Mouse (Mus musculus): Measurements from ENCODE around the gene Rnf5. TPM values are rescaled to one million over a fixed set of nuclear protein-coding genes. Genes with fewer than 3 reads are reported as not detected.

Gene Rnf5
- polyA plus RNA-seq, 1 experiment, result 171 TPM

DNA sequence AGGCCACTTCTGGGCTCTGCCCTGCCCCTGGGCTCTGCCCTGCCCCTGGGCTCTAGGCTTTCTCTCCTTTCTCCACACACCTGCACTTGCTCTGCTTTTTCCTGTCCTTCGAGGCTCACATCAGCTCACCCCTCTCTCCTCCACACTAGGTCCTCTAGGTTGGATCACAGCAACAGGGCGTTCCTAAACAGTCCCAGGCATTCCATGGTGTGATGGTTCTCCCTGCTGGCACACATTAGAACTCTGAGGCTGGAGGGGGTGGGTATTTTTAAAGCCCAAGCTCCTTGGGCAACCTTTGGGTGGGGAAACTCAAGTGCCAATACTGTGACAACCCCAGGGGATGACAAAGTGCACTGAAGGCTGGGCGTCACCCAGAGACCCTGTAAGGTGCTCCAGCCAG, 34.0 kb upstream of the Rnf5 start:
- WGBS, result 60% methylated on average over 3 of the region's 3 CpGs
- DNase-seq (ENCODE audit: low read depth, low spot score), result no peak

- no peak for DNase-seq (ENCODE audit: low read depth, low spot score)
- WGBS, result 76% methylated on average over 2 of the region's 2 CpGs
Observed at GRCm38 (mm10) chr17:34635671-34636070, 32.2 kb upstream of the Rnf5 start.

DNA sequence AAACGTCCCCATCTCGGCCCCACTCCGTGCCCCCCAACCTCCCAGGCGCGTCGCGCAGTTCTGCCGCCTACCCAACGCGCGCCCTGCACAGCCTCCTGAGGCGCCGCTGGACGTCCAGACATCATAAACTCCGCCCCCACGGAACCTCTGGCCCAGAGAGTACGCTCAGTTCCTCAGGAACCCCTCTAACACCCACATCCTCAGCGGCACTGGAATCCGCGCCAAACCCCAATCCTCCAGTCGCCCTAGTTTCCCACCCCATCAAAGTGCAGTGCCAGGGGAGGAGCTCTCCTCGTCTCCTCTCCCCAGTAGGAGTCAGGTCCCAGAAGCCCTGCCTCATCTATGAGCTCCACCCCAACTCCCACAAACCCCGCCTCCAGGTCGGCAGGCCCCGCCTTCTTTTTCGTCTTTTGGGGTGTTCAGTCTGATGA, 28.8 kb upstream of the Rnf5 start:
- WGBS, result 1% methylated on average over 26 of the region's 26 CpGs

GRCm38 (mm10) chr17:34631647-34632046, 28.2 kb upstream of the Rnf5 start:
- 32% methylated on average over 12 of the region's 12 CpGs for WGBS
- no peak for DNase-seq (ENCODE audit: low read depth, low spot score)

More for the DNA sequence above, 28.8 kb upstream of the Rnf5 start:
- no peak for DNase-seq (ENCODE audit: low read depth, low spot score)

DNA sequence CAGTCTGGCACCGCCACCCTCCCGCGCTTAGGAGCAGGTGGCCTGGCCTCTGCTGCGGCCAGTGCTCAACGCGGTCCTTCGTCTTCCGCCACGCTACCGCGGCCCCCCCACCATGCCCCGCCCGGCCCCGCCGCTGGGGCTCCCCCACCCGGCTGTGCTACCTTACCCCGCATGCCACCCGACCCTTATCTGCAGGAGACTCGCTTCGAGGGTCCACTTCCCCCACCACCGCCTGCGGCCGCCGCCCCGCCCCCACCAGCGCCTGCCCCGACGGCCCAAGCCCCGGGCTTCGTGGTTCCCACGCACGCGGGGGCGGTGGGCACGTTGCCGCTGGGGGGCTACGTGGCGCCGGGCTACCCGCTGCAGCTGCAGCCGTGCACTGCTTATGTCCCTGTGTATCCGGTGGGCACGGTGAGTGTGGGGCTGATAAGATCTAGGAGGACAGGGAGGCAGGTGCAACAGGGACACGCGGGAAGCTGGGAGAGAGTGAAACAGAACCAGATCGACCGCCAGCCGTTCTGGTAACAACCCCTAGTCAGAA, 27.3 kb upstream of the Rnf5 start:
- DNase-seq (ENCODE audit: low read depth, low spot score), result no peak
- 11% methylated on average over 48 of the region's 48 CpGs for WGBS

DNA sequence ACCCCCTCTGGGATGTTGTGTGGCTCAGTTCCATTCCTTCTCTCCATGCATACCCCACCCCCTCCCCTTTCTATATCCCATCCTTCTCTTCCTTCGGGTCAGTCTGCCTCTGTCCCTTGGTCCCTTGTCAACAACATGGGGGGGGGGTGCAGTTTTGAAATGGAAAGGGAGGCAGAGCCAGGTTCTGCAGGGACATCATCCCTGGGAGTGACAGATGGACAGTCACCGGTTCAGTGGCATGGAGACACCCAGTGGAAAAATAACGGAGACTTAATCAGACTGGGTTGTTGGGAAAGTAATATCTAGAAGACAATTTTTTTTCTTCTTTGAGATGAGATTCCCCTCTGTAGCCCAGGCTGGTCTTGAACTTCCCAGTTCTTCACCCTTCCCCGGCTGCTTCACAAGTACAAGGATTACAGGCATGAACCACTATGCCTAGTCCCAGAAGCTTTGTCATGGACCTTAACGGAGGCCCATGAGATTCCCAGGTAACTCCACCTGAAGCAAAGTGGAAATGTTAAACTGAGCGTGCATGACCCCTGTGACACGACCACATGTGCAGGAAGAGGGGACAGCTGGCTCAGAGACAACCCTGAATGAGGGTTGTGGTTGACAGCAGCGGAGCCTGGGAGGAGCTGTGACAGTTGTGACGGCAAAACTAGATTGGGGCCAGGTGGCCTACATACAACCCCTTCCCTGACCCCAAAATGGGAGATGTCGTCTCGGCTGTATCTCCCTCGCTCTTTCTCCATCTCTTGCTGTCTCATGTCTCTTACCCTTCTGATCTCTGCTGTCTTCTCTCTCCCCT, 26.5 kb upstream of the Rnf5 start:
- 66% methylated on average over 12 of the region's 12 CpGs for WGBS
- DNase-seq (ENCODE audit: low read depth, low spot score), result no peak

GRCm38 (mm10) chr17:34629221-34629751, 25.8 kb upstream of the Rnf5 start, which contains the start of gene Prrt1:
Prrt1 (plus strand) TSS chr17:34629533.
- WGBS, result 33% methylated on average over 16 of the region's 16 CpGs
- DNase-seq (ENCODE audit: low read depth, low spot score), result no peak

- whole genome bisulfite sequencing, result 5% methylated on average over 5 of the region's 5 CpGs
- no peak for DNase-seq (ENCODE audit: low read depth, low spot score)
Observed at GRCm38 (mm10) chr17:34628644-34628967, 25.1 kb upstream of the Rnf5 start.

DNA sequence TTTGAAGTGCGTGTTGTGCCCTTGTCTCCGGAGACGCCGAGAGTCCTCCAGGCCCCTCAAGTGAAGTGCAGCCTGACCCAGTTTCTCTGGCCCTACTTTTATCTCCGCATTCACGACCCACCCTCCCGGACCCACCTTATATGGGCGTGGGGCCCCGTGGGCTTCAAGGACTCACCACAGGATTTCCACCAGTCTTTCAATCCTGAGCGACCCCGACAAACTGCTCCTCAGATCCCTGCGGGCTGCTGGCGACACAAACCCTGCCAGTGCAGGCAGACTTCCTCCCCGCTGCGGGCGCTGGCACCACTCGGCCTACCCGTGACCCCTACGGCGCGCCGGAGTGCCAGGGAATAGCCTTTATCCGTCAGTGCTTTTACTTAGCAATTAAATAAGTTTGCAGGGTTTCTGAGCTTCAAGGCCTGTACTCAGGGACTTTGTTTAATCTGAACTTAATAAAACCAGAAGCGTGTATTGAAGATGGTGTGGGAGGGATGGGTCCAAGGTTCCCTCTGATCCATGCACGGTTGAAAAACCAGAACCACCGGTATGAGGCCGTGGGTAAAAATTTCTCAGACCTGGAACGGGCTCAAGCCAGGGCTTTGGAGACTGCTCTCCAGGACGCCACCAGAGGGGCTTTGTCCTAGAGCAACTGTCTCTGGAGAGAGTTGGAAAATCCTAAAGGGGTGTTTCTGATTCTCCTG, 24.6 kb upstream of the Rnf5 start, which contains the start of gene Ppt2:
Gene Ppt2, minus strand, starts transcription at position 568 of the 701 bp plus-strand sequence.
- DNase-seq (ENCODE audit: low read depth, low spot score), result no peak
- 1% methylated on average over 29 of the region's 29 CpGs for WGBS

DNA sequence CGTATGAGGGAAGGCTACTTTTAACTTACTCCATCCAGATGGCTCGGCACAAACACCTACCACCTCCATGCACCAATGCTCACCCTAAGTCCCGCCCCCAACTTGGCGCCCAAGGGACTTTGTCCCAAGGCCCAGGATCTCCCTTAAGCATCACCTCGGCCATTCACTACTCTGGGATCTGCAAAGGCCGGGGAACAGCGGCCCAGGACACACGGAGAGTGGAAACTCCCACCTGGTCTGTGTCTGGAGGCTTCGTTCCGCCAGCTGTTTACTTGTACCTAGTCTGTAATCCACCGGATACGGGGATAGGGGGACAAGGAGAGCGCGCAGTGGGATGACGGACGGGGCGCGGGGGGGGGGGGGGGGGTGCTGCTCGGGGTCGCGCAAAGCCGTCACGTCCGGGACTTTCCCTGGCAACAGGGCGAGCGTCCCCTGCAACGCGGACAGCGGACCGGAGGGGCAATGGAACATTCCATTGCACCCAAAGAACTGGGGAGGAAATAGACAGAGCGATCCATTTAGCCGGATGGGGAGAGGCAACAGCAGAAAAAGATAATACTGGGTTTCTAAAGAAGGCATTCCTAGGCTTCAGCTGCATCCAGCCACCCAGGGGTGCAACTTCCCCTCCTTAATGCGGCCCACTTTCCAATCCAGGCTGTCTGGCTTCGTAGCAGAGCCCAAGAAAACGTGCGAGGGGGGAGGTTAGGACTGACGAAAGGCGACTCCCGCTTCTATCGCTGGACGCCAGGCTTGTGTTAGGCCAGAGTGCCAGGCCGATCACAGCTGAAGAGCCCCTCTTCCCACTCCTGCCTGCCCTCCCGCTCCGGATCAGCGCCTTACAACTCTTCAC, 23.8 kb upstream of the Rnf5 start:
- WGBS, result 1% methylated on average over 45 of the region's 45 CpGs
- peak; percentile 45 for DNase-seq (ENCODE audit: low read depth, low spot score)

DNA sequence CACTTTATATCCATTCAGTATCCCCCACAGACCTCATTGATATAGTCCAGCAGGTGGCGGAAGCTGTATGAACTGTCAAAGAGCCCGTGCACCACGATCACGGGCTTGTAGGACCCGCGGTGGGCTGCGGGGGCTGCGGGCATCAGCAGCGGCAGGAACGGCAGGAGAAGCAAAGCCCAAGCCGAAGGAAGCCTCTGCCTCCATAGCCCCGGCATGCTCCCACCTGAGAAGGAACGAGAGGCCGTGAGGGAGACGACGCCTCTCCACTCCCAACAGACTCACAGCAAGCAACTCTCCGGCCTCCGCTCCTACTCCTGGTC, 23.2 kb upstream of the Rnf5 start:
- WGBS, result under 1% methylated on average over 18 of the region's 18 CpGs
- DNase-seq (ENCODE audit: low read depth, low spot score), result no peak

DNA sequence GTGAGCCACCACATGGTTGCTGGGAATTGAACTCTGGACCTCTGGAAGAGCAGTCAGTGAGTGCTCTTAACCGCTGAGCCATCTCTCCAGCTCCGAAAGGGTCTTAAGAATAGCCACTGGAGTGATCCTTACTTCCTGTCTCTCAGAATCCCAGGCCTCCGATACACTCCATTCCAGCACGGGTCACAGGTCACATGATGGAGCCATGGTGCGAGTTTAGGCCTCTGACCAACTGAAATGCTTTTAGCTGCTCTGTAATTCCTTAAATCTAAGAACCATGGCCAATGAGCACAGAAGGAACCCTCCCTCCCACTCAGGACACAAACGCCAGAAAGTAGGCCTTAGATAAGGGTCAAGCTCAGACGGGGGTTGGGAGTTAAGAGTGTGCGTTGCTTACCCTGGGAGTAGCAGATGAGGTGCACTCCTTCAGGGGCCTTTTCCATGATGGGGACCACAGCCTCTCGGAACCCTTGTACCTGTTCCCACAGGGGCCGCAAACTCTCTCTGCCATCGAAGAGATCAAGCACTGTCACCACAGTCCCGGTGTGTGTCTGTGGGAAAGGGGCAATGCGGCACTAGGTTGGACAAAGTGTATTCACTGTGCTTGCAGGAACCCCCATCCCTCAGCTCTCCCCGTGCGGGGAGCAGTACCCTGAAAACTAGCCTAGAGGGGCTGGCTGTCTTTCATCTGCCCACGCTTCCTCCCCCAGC, 22.7 kb upstream of the Rnf5 start:
- DNase-seq (ENCODE audit: low read depth, low spot score), result no peak
- 50% methylated on average over 16 of the region's 16 CpGs for WGBS

GRCm38 (mm10) chr17:34624981-34625380, 21.5 kb upstream of the Rnf5 start:
- WGBS, result 92% methylated on average over 3 of the region's 3 CpGs
- DNase-seq (ENCODE audit: low read depth, low spot score), result no peak

GRCm38 (mm10) chr17:34623161-34623560, 19.7 kb upstream of the Rnf5 start:
- 78% methylated on average over 9 of the region's 9 CpGs for WGBS
- no peak for DNase-seq (ENCODE audit: low read depth, low spot score)

- WGBS, result 31% methylated on average over 8 of the region's 8 CpGs
- DNase-seq (ENCODE audit: low read depth, low spot score), result peak; percentile 42
Observed at GRCm38 (mm10) chr17:34621006-34621405, 17.5 kb upstream of the Rnf5 start.

DNA sequence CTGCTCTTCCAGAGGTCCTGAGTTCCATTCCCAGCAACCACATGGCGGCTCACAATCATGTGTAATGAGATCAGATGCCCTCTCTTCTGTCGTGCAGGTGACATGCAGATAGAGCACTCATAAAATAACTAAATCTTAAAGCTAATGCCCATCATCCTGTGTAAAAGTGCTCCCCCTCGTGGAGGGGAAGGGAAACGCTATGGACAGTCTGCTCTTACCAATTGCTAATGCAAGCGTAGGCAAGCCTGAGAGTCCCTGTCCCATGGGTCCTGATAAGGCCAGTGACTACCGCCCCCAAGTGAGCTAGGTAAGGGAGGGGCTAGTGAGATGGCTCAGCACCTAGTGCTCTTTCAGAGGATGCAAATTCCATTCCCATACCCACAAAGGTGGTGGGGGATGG, 15.5 kb upstream of the Rnf5 start:
- DNase-seq (ENCODE audit: low read depth, low spot score), result peak; percentile 69
- 12% methylated on average over 6 of the region's 6 CpGs for WGBS

- WGBS, result 86% methylated on average over 6 of the region's 6 CpGs
- DNase-seq (ENCODE audit: low read depth, low spot score), result no peak
Observed at GRCm38 (mm10) chr17:34615871-34616270, 12.4 kb upstream of the Rnf5 start, which contains the start of gene Egfl8. Egfl8 (minus strand) TSS chr17:34615971.

DNA sequence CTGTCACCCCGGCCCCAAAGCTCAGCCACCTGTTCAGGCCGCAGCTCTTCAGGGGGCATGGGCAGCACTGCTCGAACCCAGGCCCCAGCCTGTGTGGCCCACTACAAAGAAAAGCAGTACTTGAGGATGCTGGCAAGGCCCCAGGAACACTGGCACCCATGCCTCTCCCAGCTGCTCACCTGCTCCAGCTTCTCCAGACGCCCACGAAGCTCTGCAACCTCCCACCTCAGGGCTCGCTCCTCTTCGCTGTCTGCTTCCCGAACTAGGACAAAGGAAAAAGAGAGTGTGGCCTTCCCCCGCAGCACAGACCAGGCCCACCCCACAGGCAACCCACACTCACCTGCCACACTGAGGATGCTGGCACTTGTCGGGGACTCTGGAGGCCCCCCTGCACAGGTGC, 10.3 kb upstream of the Rnf5 start:
- DNase-seq (ENCODE audit: low read depth, low spot score), result no peak
- WGBS, result 87% methylated on average over 10 of the region's 10 CpGs

GRCm38 (mm10) chr17:34613054-34613645, 9.7 kb upstream of the Rnf5 start:
- 81% methylated on average over 11 of the region's 11 CpGs for WGBS
- DNase-seq (ENCODE audit: low read depth, low spot score), result no peak
